Mouse (Mus musculus) cerebellum, adult 2 months (tissue): ENCODE measurements around the gene Src.

Experiments
- CTCF ChIP-seq: fragments of 200-500 bp; IDR thresholded peaks from 2 replicates; pipeline ENCODE4 v1.5.1; 2011; ENCODE audit warnings: low read depth, mild to moderate bottlenecking, control low read depth, low read length, moderate library complexity, borderline replicate concordance; ENCODE audit not compliant: insufficient read depth
- POLR2A ChIP-seq: fragments of 200-500 bp; IDR thresholded peaks from 2 replicates; pipeline ENCODE4 v1.6.1; 2011; ENCODE audit warnings: low read length, control low read depth, borderline replicate concordance; ENCODE audit not compliant: insufficient read depth

DNA sequence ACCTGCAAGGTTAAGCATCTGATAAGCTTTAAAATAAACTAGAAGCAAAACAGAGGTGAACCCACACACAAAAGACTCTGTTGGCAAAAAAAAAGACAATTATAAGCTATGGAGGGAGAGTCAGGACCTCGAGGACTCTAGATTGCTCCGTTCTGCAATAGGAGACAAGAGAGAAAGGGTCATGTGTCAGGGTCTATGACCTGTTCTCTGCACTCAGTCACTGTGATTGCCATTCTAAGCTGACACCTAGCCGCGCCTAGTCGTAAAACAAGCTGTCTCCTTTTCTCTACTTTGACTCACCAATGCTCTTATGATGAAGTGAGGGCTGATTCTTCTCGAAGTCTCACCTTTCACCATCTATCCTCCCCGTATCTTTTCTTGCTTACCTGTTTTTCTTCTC lies 5.7 kb upstream of the Src start:
- TF ChIP-seq POLR2A (no peak), CTCF (no peak)
